Mouse (Mus musculus) ES-E14 (cell line): ENCODE measurements around the gene 4930558K02Rik. TPM values are rescaled to one million over a fixed set of nuclear protein-coding genes. Genes with fewer than 3 reads are reported as not detected.

Source experiments
- DNase-seq: peaks from one replicate; pipeline ENCODE4 v3.0.0-alpha.2; 2013; ENCODE audit warnings: low read depth, low spot score
- H3K27ac ChIP-seq: 2 replicates; pipeline ENCODE4 v1.5.1; 2012; ENCODE audit warnings: low read depth, mild to moderate bottlenecking, low read length, moderate library complexity, mixed read lengths; ENCODE audit not compliant: poor library complexity, insufficient read depth, severe bottlenecking
- H3K36me3 ChIP-seq: 2 replicates; pipeline ENCODE4 v1.6.1; 2012; ENCODE audit warnings: mild to moderate bottlenecking, low read length, moderate library complexity, mixed read lengths; ENCODE audit not compliant: control insufficient read depth, poor library complexity, insufficient read depth, severe bottlenecking
- H3K4me1 ChIP-seq, 2 experiments: fragments of 150-350 bp in 1 of 2; sonication (generic) in 1 of 2; 2 replicates each; pipeline ENCODE4 v1.6.1; 2012; ENCODE audit warnings: low read length in 2 of 2, mild to moderate bottlenecking in 1 of 2, mixed read lengths in 1 of 2; ENCODE audit not compliant: control insufficient read depth in 2 of 2, insufficient read depth in 2 of 2, poor library complexity in 1 of 2
- H3K4me3 ChIP-seq, 2 experiments: fragments of 150-350 bp in 1 of 2; sonication (generic) in 1 of 2; 2 replicates each; pipeline ENCODE4 v1.5.1; 2012; ENCODE audit warnings: low read length in 2 of 2, low read depth in 1 of 2, mild to moderate bottlenecking in 1 of 2, mixed read lengths in 1 of 2; ENCODE audit not compliant: insufficient read depth in 1 of 2, poor library complexity in 1 of 2, severe bottlenecking in 1 of 2
- H3K9ac ChIP-seq: 2 replicates; pipeline ENCODE4 v1.6.1; 2012; ENCODE audit warnings: low read depth, mild to moderate bottlenecking, low read length, mixed read lengths; ENCODE audit not compliant: poor library complexity, insufficient read depth, severe bottlenecking
- H3K9me3 ChIP-seq: fragments of 150-350 bp; sonication (generic); 2 replicates; pipeline ENCODE4 v1.6.1; 2012; ENCODE audit warnings: low read depth, mild to moderate bottlenecking, low read length; ENCODE audit not compliant: control insufficient read depth, insufficient read depth
- CHD2 ChIP-seq: IDR thresholded peaks from 2 replicates; pipeline ENCODE4 v1.6.1; 2014; ENCODE audit warnings: mild to moderate bottlenecking, low read depth, low read length, inconsistent platforms
- HCFC1 ChIP-seq: IDR thresholded peaks from 2 replicates; pipeline ENCODE4 v1.6.1; 2012; ENCODE audit warnings: low read length, inconsistent platforms, borderline replicate concordance; ENCODE audit not compliant: insufficient read depth
- MAFK ChIP-seq: IDR thresholded peaks from 2 replicates; pipeline ENCODE4 v1.6.1; 2014; ENCODE audit warnings: mild to moderate bottlenecking, low read depth, low read length, inconsistent platforms; ENCODE audit not compliant: insufficient read depth
- ZC3H11A ChIP-seq: IDR thresholded peaks from 2 replicates; pipeline ENCODE4 v1.6.1; 2012; ENCODE audit warnings: low read depth, mild to moderate bottlenecking, inconsistent platforms, low read length, borderline replicate concordance
- ZNF384 ChIP-seq: IDR thresholded peaks from 2 replicates; pipeline ENCODE4 v1.6.1; 2012; ENCODE audit warnings: low read depth, low read length, inconsistent platforms
- in situ Hi-C, 2 experiments: fragments of 600-800 bp; cut with MboI; formaldehyde crosslinking; loops; one replicate each; pipeline ENCODE4 v1.15.1; 2025; ENCODE audit warnings: low sequenced_read_pairs in 2 of 2, inconsistent platforms in 1 of 2; ENCODE audit not compliant: unreplicated experiment in 2 of 2
- total RNA-seq: library from RNA; depleted of rRNA; stranded (reverse); fragments of 300-350 nt; gene quantifications from 2 replicates; pipeline ENCODE4 v1.2.3, GENCODE M21; 2012

Gene 4930558K02Rik
- total RNA-seq, 1 experiment, result not detected

DNA sequence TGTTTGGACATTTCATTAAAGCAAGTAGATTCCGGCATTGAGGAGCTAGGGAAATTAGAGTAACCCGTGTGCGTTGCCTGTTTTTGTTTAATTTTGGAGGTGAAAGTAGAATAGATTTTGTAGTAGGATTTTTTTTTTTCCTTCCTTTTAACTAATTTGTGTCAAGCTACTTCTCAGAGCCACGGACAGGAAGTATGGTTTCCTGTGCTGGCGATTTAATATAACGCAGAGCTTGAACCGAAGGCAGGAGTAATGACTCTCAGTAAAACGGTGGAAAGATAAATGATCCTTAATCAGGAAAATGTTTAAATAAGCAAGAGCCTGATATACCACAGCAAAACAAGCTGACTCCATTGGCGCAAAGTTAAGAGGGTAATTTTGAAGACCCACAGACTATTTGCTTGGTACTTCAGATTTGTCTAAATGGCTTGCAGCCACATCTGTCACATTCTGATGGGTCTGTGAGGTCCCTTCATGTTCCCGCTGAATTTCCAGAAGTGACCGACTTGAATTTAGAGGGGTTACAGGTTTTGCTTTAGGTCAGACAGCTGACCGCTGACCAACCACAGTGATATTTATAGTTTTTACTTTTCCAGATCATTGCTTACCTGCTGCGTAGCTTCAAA is 38.7 kb upstream of the 4930558K02Rik start:
- Histone ChIP-seq H3K4me3 (no peak overlapping the region), H3K9me3 (no peaks in the 10 kb centered on the region), H3K9ac (no peak overlapping the region), H3K4me1 (no peaks in the 10 kb centered on the region), H3K27ac (no peak overlapping the region), H3K36me3 (no peaks in the 10 kb centered on the region)
- in situ Hi-C loops, result loop anchor here in 1 of 2 experiments (25.0 kb wide), 1 partner anchor 294 kb away; no protein-coding TSS in a partner anchor
- DNase-seq, result no peak
- TF ChIP-seq ZC3H11A, result no peak
- no peak for TF ChIP-seq CHD2
- no peak for TF ChIP-seq MAFK

DNA sequence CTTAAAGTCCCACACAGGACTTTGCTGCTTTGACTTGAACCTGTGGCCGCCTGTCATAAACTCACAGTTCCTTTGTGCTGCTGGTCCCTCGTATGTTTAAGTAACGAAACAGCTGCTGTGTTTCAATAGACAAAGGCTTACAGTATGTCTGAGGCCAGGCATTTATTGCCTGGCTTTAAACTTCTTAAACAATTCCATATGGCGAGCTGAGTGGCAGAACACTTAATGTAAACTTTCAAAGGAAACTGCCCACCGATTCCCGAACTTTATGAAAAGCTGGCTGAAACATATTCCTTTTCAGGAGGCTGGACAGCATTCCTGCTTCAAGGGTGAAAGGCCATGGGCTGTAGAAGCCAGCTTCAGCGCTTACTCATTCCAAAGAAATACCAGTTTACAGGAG is 37.5 kb upstream of the 4930558K02Rik start:
- no peaks in the 10 kb centered on the region for H3K4me1 ChIP-seq
- DNase-seq, result no peak
- no peak overlapping the region for H3K9ac ChIP-seq

DNA sequence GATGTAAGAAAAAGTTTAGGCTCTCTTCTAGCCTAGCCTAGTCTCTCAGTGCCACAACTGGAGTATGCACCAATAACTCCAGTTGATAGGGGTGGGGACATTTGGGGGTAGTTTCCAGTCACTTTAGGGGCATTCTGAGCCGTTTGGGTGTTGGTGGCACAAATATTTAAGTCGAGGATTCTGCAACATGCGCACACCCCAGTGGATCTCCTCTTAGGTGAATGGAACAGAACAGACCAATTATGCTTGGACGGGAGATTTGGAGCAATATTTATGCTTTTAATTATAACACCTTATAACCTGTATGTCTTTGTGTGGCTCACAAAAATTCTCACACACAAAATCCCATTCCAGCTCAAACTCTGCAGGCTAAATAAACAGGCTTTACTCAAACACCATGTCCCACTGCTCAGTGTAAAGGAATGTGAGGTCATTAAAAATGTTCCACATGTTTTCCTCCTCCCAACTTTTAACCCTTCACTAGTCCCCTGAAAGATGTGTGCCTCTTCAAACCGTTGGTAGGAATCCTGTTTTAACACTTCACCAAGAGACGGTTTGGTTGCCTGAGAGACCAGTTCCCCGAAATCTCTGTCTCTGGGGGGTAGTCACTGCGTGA is 35.9 kb upstream of the 4930558K02Rik start:
- TF ChIP-seq ZC3H11A, result no peak
- no peak for TF ChIP-seq HCFC1
- no peak for TF ChIP-seq CHD2
- TF ChIP-seq ZNF384, result no peak
- TF ChIP-seq MAFK, result no peak
- Histone ChIP-seq H3K4me1 (no peaks in the 10 kb centered on the region), H3K9me3 (no peaks in the 10 kb centered on the region), H3K4me3 (no peak overlapping the region), H3K9ac (no peak overlapping the region), H3K27ac (no peak overlapping the region), H3K36me3 (no peaks in the 10 kb centered on the region)
- DNase-seq, result no peak
- in situ Hi-C loops, result loop anchor here in 1 of 2 experiments (25.0 kb wide), 1 partner anchor 297 kb away; no protein-coding TSS in a partner anchor

More for the DNA sequence above, 37.5 kb upstream of the 4930558K02Rik start:
- Histone ChIP-seq H3K27ac (no peak overlapping the region), H3K4me3 (no peak overlapping the region), H3K9me3 (no peaks in the 10 kb centered on the region), H3K36me3 (no peaks in the 10 kb centered on the region)
- in situ Hi-C loops, result loop anchor here in 1 of 2 experiments (25.0 kb wide), 1 partner anchor 295 kb away; no protein-coding TSS in a partner anchor
- no peak for TF ChIP-seq MAFK
- no peak for TF ChIP-seq ZC3H11A

- Histone ChIP-seq H3K36me3 (no peaks in the 10 kb centered on the region), H3K4me3 (no peak overlapping the region), H3K9me3 (no peaks in the 10 kb centered on the region), H3K4me1 (no peaks in the 10 kb centered on the region), H3K27ac (no peak overlapping the region), H3K9ac (no peak overlapping the region)
- TF ChIP-seq MAFK (no peak), ZC3H11A (no peak), CHD2 (no peak), HCFC1 (no peak), ZNF384 (no peak)
- in situ Hi-C loops, result loop anchor here in 1 of 2 experiments (25.0 kb wide), 1 partner anchor 299 kb away; no protein-coding TSS in a partner anchor
- no peak for DNase-seq
Measured at GRCm38 (mm10) chr1:162013561-162013960, 34.1 kb upstream of the 4930558K02Rik start.
